Mouse (Mus musculus) limb, embryonic 11.5 days (tissue): ENCODE results near the gene Olfr1410. TPM values are rescaled to one million over a fixed set of nuclear protein-coding genes. Genes with fewer than 3 reads are reported as not detected.
A peak's percentile ranks its signal among the peaks of the same experiment; 100 is the strongest.

Experiments
- ATAC-seq: fragments of 200-750 bp; cut with Nextera tagmentation; 2 replicates; pipeline ENCODE4 v1.8.0; 2017; ENCODE audit warnings: low read depth; ENCODE audit not compliant: insufficient number of reproducible peaks, low FRiP score, low TSS enrichment
- DNase-seq: peaks from one replicate; pipeline ENCODE4 v3.0.0-alpha.2; 2015; ENCODE audit warnings: low spot score
- H3K27ac ChIP-seq: fragments of 300-500 bp; sonication (generic); replicated peaks from 2 replicates; pipeline ENCODE4 v1.5.1; 2014; ENCODE audit warnings: low read depth, mild to moderate bottlenecking, low read length
- H3K27me3 ChIP-seq: fragments of 300-500 bp; sonication (generic); 2 replicates; pipeline ENCODE4 v1.6.1; 2014; ENCODE audit warnings: mild to moderate bottlenecking, low read length, mixed read lengths; ENCODE audit not compliant: control insufficient read depth, insufficient read depth
- H3K36me3 ChIP-seq: fragments of 300-500 bp; sonication (generic); 2 replicates; pipeline ENCODE4 v1.6.1; 2014; ENCODE audit warnings: mild to moderate bottlenecking, low read length, moderate library complexity, mixed read lengths; ENCODE audit not compliant: control insufficient read depth, insufficient read depth
- H3K4me1 ChIP-seq: fragments of 300-500 bp; sonication (generic); 2 replicates; pipeline ENCODE4 v1.6.1; 2014; ENCODE audit warnings: low read length, mixed read lengths; ENCODE audit not compliant: control insufficient read depth, insufficient read depth
- H3K4me2 ChIP-seq: fragments of 300-500 bp; sonication (generic); 2 replicates; pipeline ENCODE4 v1.6.1; 2014; ENCODE audit warnings: low read depth, mild to moderate bottlenecking, moderate library complexity; ENCODE audit not compliant: severe bottlenecking
- H3K4me3 ChIP-seq: fragments of 300-500 bp; sonication (generic); 2 replicates; pipeline ENCODE4 v1.5.1; 2014; ENCODE audit warnings: low read depth, low read length
- H3K9ac ChIP-seq: fragments of 300-500 bp; sonication (generic); 2 replicates; pipeline ENCODE4 v1.6.1; 2014; ENCODE audit warnings: mild to moderate bottlenecking, low read length
- H3K9me3 ChIP-seq: fragments of 300-500 bp; sonication (generic); 2 replicates; pipeline ENCODE4 v1.6.1; 2016; ENCODE audit warnings: low read length; ENCODE audit not compliant: control insufficient read depth
- WGBS: fragments of 180-500 bp; shearing (Covaris S2); extraction: QIAGEN DNeasy Blood & Tissue Kit; methylation state at CpG from one replicate; pipeline ENCODE4 v1.1.7; 2014; 5-methylcytosine and 5-hydroxymethylcytosine counted together
- polyA plus RNA-seq: library from polyadenylated mRNA; unstranded; fragments of >200 nt; fragmentation: Nextera tagmentation; extraction: Ambion mirVana; gene quantifications from 2 replicates; pipeline ENCODE4 v1.2.1, GENCODE M21; 2014

The Olfr1410 gene
- polyA plus RNA-seq, 1 experiment from 2014 or later = not detected

- 89% methylated on average over 8 of the region's 8 CpGs for WGBS
- Histone ChIP-seq H3K4me2 (no peak overlapping the region), H3K9me3 (no peaks in the 10 kb centered on the region), H3K4me1 (no peaks in the 10 kb centered on the region), H3K27me3 (no peaks in the 10 kb centered on the region), H3K9ac (no peak overlapping the region), H3K27ac (no peak overlapping the region), H3K4me3 (no peak overlapping the region), H3K36me3 (peaks cover 11% of the 10 kb centered on the region)
- no peak for DNase-seq
- no peak for ATAC-seq
Measured at GRCm38 (mm10) chr1:92636015-92636414, 30.4 kb downstream of the Olfr1410 start.

- no peak for ATAC-seq
- no peak overlapping the region for H3K4me3 ChIP-seq
- no peaks in the 10 kb centered on the region for H3K27me3 ChIP-seq
- H3K4me2 ChIP-seq = no peak overlapping the region
- H3K27ac ChIP-seq = no peak overlapping the region
- H3K9ac ChIP-seq = no peak overlapping the region
- H3K9me3 ChIP-seq = no peaks in the 10 kb centered on the region
- H3K4me1 ChIP-seq = no peaks in the 10 kb centered on the region
- 98% methylated on average over 11 of the region's 11 CpGs for WGBS
- DNase-seq = no peak
- H3K36me3 ChIP-seq = peaks cover 11% of the 10 kb centered on the region
Measured at GRCm38 (mm10) chr1:92636676-92637075, 31.1 kb downstream of the Olfr1410 start.

- H3K9ac ChIP-seq = no peak overlapping the region
- H3K27ac ChIP-seq = no peak overlapping the region
- no peaks in the 10 kb centered on the region for H3K27me3 ChIP-seq
- WGBS = 93% methylated on average over 15 of the region's 15 CpGs
- DNase-seq (no peak), ATAC-seq (no peak)
- no peaks in the 10 kb centered on the region for H3K9me3 ChIP-seq
- no peak overlapping the region for H3K4me3 ChIP-seq
- H3K36me3 ChIP-seq = peaks cover 11% of the 10 kb centered on the region
- H3K4me1 ChIP-seq = no peaks in the 10 kb centered on the region
- H3K4me2 ChIP-seq = no peak overlapping the region
Measured at GRCm38 (mm10) chr1:92637501-92638172, 32.1 kb downstream of the Olfr1410 start.

- Histone ChIP-seq H3K4me1 (no peaks in the 10 kb centered on the region), H3K9ac (no peak overlapping the region), H3K27me3 (no peaks in the 10 kb centered on the region), H3K27ac (no peak overlapping the region), H3K4me2 (no peak overlapping the region), H3K36me3 (peaks cover 11% of the 10 kb centered on the region), H3K9me3 (no peaks in the 10 kb centered on the region), H3K4me3 (no peak overlapping the region)
- ATAC-seq (no peak), DNase-seq (no peak)
- WGBS = 92% methylated on average over 3 of the region's 3 CpGs
Measured at GRCm38 (mm10) chr1:92638181-92638580, 32.6 kb downstream of the Olfr1410 start.

GRCm38 (mm10) chr1:92638736-92639135 is 33.2 kb downstream of the Olfr1410 start:
- H3K4me3 ChIP-seq = no peak overlapping the region
- no peaks in the 10 kb centered on the region for H3K4me1 ChIP-seq
- no peak for DNase-seq
- H3K9ac ChIP-seq = no peak overlapping the region
- H3K27ac ChIP-seq = no peak overlapping the region
- H3K36me3 ChIP-seq = peaks cover 11% of the 10 kb centered on the region
- WGBS = 97% methylated on average over 4 of the region's 4 CpGs
- no peaks in the 10 kb centered on the region for H3K27me3 ChIP-seq
- no peaks in the 10 kb centered on the region for H3K9me3 ChIP-seq
- no peak for ATAC-seq
- H3K4me2 ChIP-seq = no peak overlapping the region

- Histone ChIP-seq H3K9me3 (no peaks in the 10 kb centered on the region), H3K4me2 (peak overlapping the region; percentile 86; the same call in 1 of the 2 replicates), H3K9ac (no peak overlapping the region), H3K36me3 (peaks cover 11% of the 10 kb centered on the region), H3K4me1 (no peaks in the 10 kb centered on the region), H3K27me3 (no peaks in the 10 kb centered on the region), H3K4me3 (no peak overlapping the region), H3K27ac (no peak overlapping the region)
- ATAC-seq (no peak), DNase-seq (no peak)
- WGBS = 90% methylated on average over 6 of the region's 6 CpGs
Measured at GRCm38 (mm10) chr1:92640393-92640792, 34.8 kb downstream of the Olfr1410 start.

GRCm38 (mm10) chr1:92641514-92642272 is 36.1 kb downstream of the Olfr1410 start, which contains the start of gene Cops9:
Gene Cops9, minus strand, starts transcription at chr1:92641985.
- Histone ChIP-seq H3K4me3 (peak within 1 kb of the TSS; percentile 75), H3K9me3 (no peaks in the 10 kb centered on the region), H3K27me3 (no peaks in the 10 kb centered on the region), H3K36me3 (peaks cover 10% of the 10 kb centered on the region), H3K4me2 (peak within 1 kb of the TSS; percentile 86), H3K9ac (peak within 1 kb of the TSS; percentile 74), H3K27ac (no peak within 1 kb of the TSS), H3K4me1 (no peaks in the 10 kb centered on the region)
- peak; percentile 95 for DNase-seq
- peak; percentile 85 for ATAC-seq
- 2% methylated on average over 50 of the region's 50 CpGs for WGBS

- no peak for ATAC-seq
- H3K4me2 ChIP-seq = no peak overlapping the region
Measured at GRCm38 (mm10) chr1:92643691-92644090, 38.1 kb downstream of the Olfr1410 start.

More at GRCm38 (mm10) chr1:92643691-92644090, 38.1 kb downstream of the Olfr1410 start:
- Histone ChIP-seq H3K9me3 (no peaks in the 10 kb centered on the region), H3K27ac (no peak overlapping the region), H3K4me1 (no peaks in the 10 kb centered on the region), H3K27me3 (no peaks in the 10 kb centered on the region), H3K36me3 (peaks cover 3% of the 10 kb centered on the region; the same call in 1 of the 2 replicates), H3K9ac (no peak overlapping the region), H3K4me3 (no peak overlapping the region)
- DNase-seq = no peak
- WGBS = 77% methylated on average over 4 of the region's 4 CpGs
